Mouse (Mus musculus) T-helper 17 cell (primary cell): ENCODE measurements at regions not wholly inside any gene's neighbourhood (a gene's known extent, or its start where the extent isn't known, plus 50 kb on each side); places are given as distances from the start of the nearest gene placed in this dataset.

Experiments
- in situ Hi-C, 2 experiments: fragments of 300-600 bp; cut with MboI, MseI; formaldehyde crosslinking; loops; 1 replicate in 1 of 2; 2 replicates in 1 of 2; pipeline ENCODE4 v1.15.1; 2025; ENCODE audit warnings: high pct_unique_total_duplicates in 2 of 2

GRCm38 (mm10) chr12:20415397-20415796, 461.1 kb downstream of the Gm21863 start:
- in situ Hi-C loops: loop anchor here (5.0 kb wide), 1 partner anchor 1898 kb away; no protein-coding TSS in a partner anchor

- in situ Hi-C loops: loop anchor here in 1 of 2 experiments (5.0 kb wide), 1 partner anchor 1341 kb away; no protein-coding TSS in a partner anchor
Measured at GRCm38 (mm10) chr12:20426359-20426758, 472.1 kb downstream of the Gm21863 start.

- in situ Hi-C loops: loop anchor here in 1 of 2 experiments (25.0 kb wide), 1 partner anchor 573 kb away; no protein-coding TSS in a partner anchor
Measured at GRCm38 (mm10) chr12:20464585-20464984, 510.3 kb downstream of the Gm21863 start.
